Mouse (Mus musculus) inflammation-experienced regulatory T-cells (primary cell): ENCODE results near the gene Umod. TPM values are rescaled to one million over a fixed set of nuclear protein-coding genes. Genes with fewer than 3 reads are reported as not detected.

Experiments
- polyA plus RNA-seq, 2 experiments: library from polyadenylated mRNA; unstranded; fragments of 100-300 nt; shearing (Covaris generic); gene quantifications; one replicate each; pipeline ENCODE4 v1.2.1; 2017

Gene Umod
- under 1 TPM; 0.47 to 0.51 TPM for polyA plus RNA-seq

GRCm38 (mm10) chr7:119479256-119479655, at the start of gene Umod:
Gene Umod (minus strand): TSS chr7:119479282.

GRCm38 (mm10) chr7:119523389-119523788, 44.3 kb upstream of the Umod start, which contains the start of gene Pdilt:
Gene Pdilt (minus strand): TSS chr7:119523489.

GRCm38 (mm10) chr7:119519163-119519562, 40.1 kb upstream of the Umod start, which contains the start of gene Acsm5:
Gene Acsm5 (plus strand): TSS chr7:119519463.

GRCm38 (mm10) chr7:119459185-119459584, 19.9 kb downstream of the Umod start, which contains the start of gene Gp2:
Gene Gp2 (minus strand): TSS chr7:119459285.

Other genes starting within 250 kb of the Umod start
- under 1 TPM in 1 of 2 experiments, not detected in 1; 0.56 TPM for gene Gp2, start 20.0 kb downstream of the Umod start, polyA plus RNA-seq
- 1 to 10 TPM in 1 of 2 experiments, under 1 TPM in 1; 0.10 to 1.1 TPM for gene Acsm5, start 40.2 kb upstream of the Umod start, polyA plus RNA-seq
- not detected for gene Pdilt, start 44.2 kb upstream of the Umod start, polyA plus RNA-seq
- under 1 TPM in 1 of 2 experiments, not detected in 1; 0.11 TPM for gene Acsm2, start 75.1 kb upstream of the Umod start, polyA plus RNA-seq
- gene Acsm1, start 127.7 kb upstream of the Umod start, polyA plus RNA-seq: under 1 TPM; 0.14 to 0.33 TPM
- not detected for gene Acsm4, start 210.7 kb upstream of the Umod start, polyA plus RNA-seq
- gene Thumpd1, start 241.5 kb upstream of the Umod start, polyA plus RNA-seq: 10 to 100 TPM; 78.6 to 82.8 TPM